Comparison of ENCODE assay signal across 27 mouse cellular contexts in the genomic region with DNA sequence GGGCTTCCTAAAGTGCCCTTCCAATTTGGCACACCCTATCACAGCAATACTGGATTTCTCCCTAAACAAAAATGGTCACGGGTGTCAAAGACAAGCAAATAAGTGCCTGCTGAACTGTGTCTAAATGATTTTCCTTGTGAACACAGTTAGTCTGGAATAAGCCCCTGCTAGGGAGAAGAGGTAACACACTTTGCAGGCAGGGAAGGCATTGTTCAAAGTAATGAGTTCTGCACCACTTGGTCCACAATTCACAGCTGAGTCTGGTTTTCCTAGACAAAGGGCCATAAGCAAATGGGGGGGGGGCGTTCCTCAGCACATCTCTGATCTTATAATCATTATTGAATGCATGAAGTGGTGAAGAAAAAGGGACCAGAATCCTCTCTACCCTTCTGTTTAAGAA. TPM values are rescaled to one million over a fixed set of nuclear protein-coding genes. Genes with fewer than 3 reads are reported as not detected.
DNase-seq lines count a peak whose midpoint lies in the region; ATAC-seq and TF ChIP-seq lines count a peak whose summit lies in the region.
"Had no signal": no experiment of that assay in that cellular context is flagged by ENCODE, and none has a peak within 500 bp of the region (broad histone marks: within the 10 kb centered on the region; RNA-seq: fewer than 3 reads in every experiment).

No protein-coding gene starts in this region.

- peaks cover 41% of the 10 kb centered on the region for H3K4me1 ChIP-seq in forebrain, embryonic 12.5 days
- peaks cover 23% of the 10 kb centered on the region for H3K4me1 ChIP-seq in forebrain, embryonic 15.5 days
- H3K4me1 ChIP-seq in midbrain, embryonic 11.5 days (ENCODE audit: control insufficient read depth, insufficient read depth, low read length) = peaks cover 19% of the 10 kb centered on the region
- H3K4me1 ChIP-seq in midbrain, embryonic 16.5 days (ENCODE audit: control insufficient read depth, insufficient read depth, low read length) = peaks cover 18% of the 10 kb centered on the region
- H3K4me1 ChIP-seq in hindbrain, embryonic 13.5 days (replicated peaks) = peaks cover 30% of the 10 kb centered on the region
- peaks cover 22% of the 10 kb centered on the region for H3K4me1 ChIP-seq in midbrain, embryonic 14.5 days (ENCODE audit: control insufficient read depth, insufficient read depth, low read length)
- peaks cover 6% of the 10 kb centered on the region for H3K4me1 ChIP-seq in liver, postnatal 0 days (ENCODE audit: insufficient read depth)

- H3K36me3 ChIP-seq in forebrain, embryonic 12.5 days (replicated peaks) = no peaks in the 10 kb centered on the region
- no peaks in the 10 kb centered on the region for H3K36me3 ChIP-seq in forebrain, embryonic 15.5 days
- H3K36me3 ChIP-seq in midbrain, embryonic 11.5 days (ENCODE audit: control insufficient read depth, insufficient read depth, low read length) = no peaks in the 10 kb centered on the region
- H3K36me3 ChIP-seq in midbrain, embryonic 16.5 days (ENCODE audit: control insufficient read depth, insufficient read depth, low read length) = no peaks in the 10 kb centered on the region
- H3K36me3 ChIP-seq in hindbrain, embryonic 13.5 days = 0 out of 2 replicates have a peak, but pooled peaks cover 2% of the 10 kb centered on the region
- no peaks in the 10 kb centered on the region for H3K36me3 ChIP-seq in midbrain, embryonic 14.5 days (ENCODE audit: control insufficient read depth, insufficient read depth, low read length)
- H3K36me3 ChIP-seq in liver, postnatal 0 days (replicated peaks; ENCODE audit: insufficient read depth, low read length) = no peaks in the 10 kb centered on the region
- H3K36me3 ChIP-seq: embryonic facial prominence, embryonic 15.5 days; G1E; heart, embryonic 10.5 days had no signal

- no peaks in the 10 kb centered on the region for H3K27me3 ChIP-seq in forebrain, embryonic 12.5 days
- no peaks in the 10 kb centered on the region for H3K27me3 ChIP-seq in forebrain, embryonic 15.5 days
- no peaks in the 10 kb centered on the region for H3K27me3 ChIP-seq in midbrain, embryonic 11.5 days (ENCODE audit: control insufficient read depth, insufficient read depth, low read length)
- no peaks in the 10 kb centered on the region for H3K27me3 ChIP-seq in midbrain, embryonic 16.5 days (ENCODE audit: control insufficient read depth, insufficient read depth, low read depth, low read length)
- H3K27me3 ChIP-seq in hindbrain, embryonic 13.5 days = no peaks in the 10 kb centered on the region
- no peaks in the 10 kb centered on the region for H3K27me3 ChIP-seq in midbrain, embryonic 14.5 days (ENCODE audit: control insufficient read depth, insufficient read depth, low read length)
- peaks cover 9% of the 10 kb centered on the region for H3K27me3 ChIP-seq in liver, postnatal 0 days (ENCODE audit: insufficient read depth, low read length)
- H3K27me3 ChIP-seq: CH12.LX; embryonic facial prominence, embryonic 15.5 days; Patski had no signal

- DNase-seq in midbrain, embryonic 11.5 days (ENCODE audit: low spot score, missing footprints) = peak; percentile 82
- DNase-seq in midbrain, embryonic 14.5 days = no peak
- DNase-seq in spleen, postnatal 4 days (ENCODE audit: low spot score in 2 of 2) = no peak
- DNase-seq in liver, postnatal 0 days = no peak
- DNase-seq: adrenal gland, postnatal 36 days; B cell, adult 2 months; cerebellum, adult 18-20 months; cerebellum, postnatal 14 days; gastrocnemius, adult 2 months; heart, postnatal 4 days; kidney, adult 2 months; kidney, postnatal 36 days; layer of hippocampus, postnatal 36 days; lung, postnatal 10 days; right cerebral cortex, postnatal 25 days; spleen, adult 18-20 months; thymus, postnatal 14 days had no signal

- H3K4me3 ChIP-seq in forebrain, embryonic 12.5 days (replicated peaks) = no peak overlapping the region
- H3K4me3 ChIP-seq in forebrain, embryonic 15.5 days = no peak overlapping the region
- H3K4me3 ChIP-seq in midbrain, embryonic 11.5 days (ENCODE audit: low read depth, low read length) = no peak overlapping the region
- no peak overlapping the region for H3K4me3 ChIP-seq in midbrain, embryonic 16.5 days (ENCODE audit: low read depth, low read length)
- H3K4me3 ChIP-seq in hindbrain, embryonic 13.5 days = no peak overlapping the region
- H3K4me3 ChIP-seq in midbrain, embryonic 14.5 days (replicated peaks; ENCODE audit: low read depth, low read length) = no peak overlapping the region
- no peak overlapping the region for H3K4me3 ChIP-seq in liver, postnatal 0 days (ENCODE audit: low read depth, low read length)
- H3K4me3 ChIP-seq: embryonic facial prominence, embryonic 15.5 days; gastrocnemius, adult 2 months; heart, embryonic 10.5 days had no signal

- H3K9me3 ChIP-seq in forebrain, embryonic 12.5 days = no peaks in the 10 kb centered on the region
- H3K9me3 ChIP-seq in forebrain, embryonic 15.5 days = no peaks in the 10 kb centered on the region
- no peaks in the 10 kb centered on the region for H3K9me3 ChIP-seq in midbrain, embryonic 11.5 days (ENCODE audit: control insufficient read depth, low read length)
- H3K9me3 ChIP-seq in midbrain, embryonic 16.5 days (replicated peaks; ENCODE audit: control insufficient read depth, low read length, poor library complexity, severe bottlenecking) = no peaks in the 10 kb centered on the region
- no peaks in the 10 kb centered on the region for H3K9me3 ChIP-seq in hindbrain, embryonic 13.5 days
- H3K9me3 ChIP-seq in midbrain, embryonic 14.5 days (ENCODE audit: control insufficient read depth, low read length) = no peaks in the 10 kb centered on the region
- H3K9me3 ChIP-seq in liver, postnatal 0 days (ENCODE audit: low read length) = no peaks in the 10 kb centered on the region
- H3K9me3 ChIP-seq: embryonic facial prominence, embryonic 15.5 days; G1E; heart, embryonic 10.5 days had no signal

- no peak for TF ChIP-seq EP300 in liver, postnatal 0 days (IDR thresholded peaks at IDR 0.05; ENCODE audit: low read depth)

- peak overlapping the region; percentile 61 for H3K27ac ChIP-seq in forebrain, embryonic 12.5 days
- H3K27ac ChIP-seq in forebrain, embryonic 15.5 days (replicated peaks) = no peak overlapping the region
- H3K27ac ChIP-seq in midbrain, embryonic 11.5 days (ENCODE audit: low read depth, low read length) = no peak overlapping the region
- H3K27ac ChIP-seq in midbrain, embryonic 16.5 days (ENCODE audit: low read length) = no peak overlapping the region
- H3K27ac ChIP-seq in hindbrain, embryonic 13.5 days = peak overlapping the region; percentile 67
- H3K27ac ChIP-seq in midbrain, embryonic 14.5 days (replicated peaks; ENCODE audit: low read depth, low read length) = no peak overlapping the region
- H3K27ac ChIP-seq in liver, postnatal 0 days (ENCODE audit: low read depth) = no peak overlapping the region
- H3K27ac ChIP-seq: embryonic facial prominence, embryonic 15.5 days; gastrocnemius, adult 2 months; heart, embryonic 10.5 days had no signal

- 13% methylated on average over 2 of the region's 2 CpGs for WGBS in forebrain, embryonic 12.5 days
- WGBS in forebrain, embryonic 15.5 days = 7% methylated on average over 2 of the region's 2 CpGs
- 13% methylated on average over 2 of the region's 2 CpGs for WGBS in midbrain, embryonic 11.5 days
- 16% methylated on average over 2 of the region's 2 CpGs for WGBS in midbrain, embryonic 16.5 days
- 9% methylated on average over 2 of the region's 2 CpGs for WGBS in hindbrain, embryonic 13.5 days
- 7% methylated on average over 2 of the region's 2 CpGs for WGBS in midbrain, embryonic 14.5 days
- WGBS in liver, postnatal 0 days (ENCODE audit: insufficient replicate concordance) = 65% methylated on average over 2 of the region's 2 CpGs

- no peak for TF ChIP-seq CTCF in liver, postnatal 0 days (IDR thresholded peaks at IDR 0.05; ENCODE audit: low read depth)

- H3K9ac ChIP-seq in forebrain, embryonic 12.5 days = no peak overlapping the region
- H3K9ac ChIP-seq in forebrain, embryonic 15.5 days (replicated peaks) = no peak overlapping the region
- no peak overlapping the region for H3K9ac ChIP-seq in midbrain, embryonic 11.5 days (ENCODE audit: low read length)
- no peak overlapping the region for H3K9ac ChIP-seq in midbrain, embryonic 16.5 days (ENCODE audit: low read depth, low read length)
- H3K9ac ChIP-seq in hindbrain, embryonic 13.5 days = no peak overlapping the region
- H3K9ac ChIP-seq in midbrain, embryonic 14.5 days (replicated peaks; ENCODE audit: low read length) = no peak overlapping the region
- H3K9ac ChIP-seq in liver, postnatal 0 days (replicated peaks) = no peak overlapping the region
- H3K9ac ChIP-seq: embryonic facial prominence, embryonic 15.5 days had no signal

- no peak for ATAC-seq in forebrain, embryonic 12.5 days (ENCODE audit: low FRiP score)
- ATAC-seq in forebrain, embryonic 15.5 days (replicated peaks) = no peak
- ATAC-seq in midbrain, embryonic 11.5 days (ENCODE audit: low FRiP score) = no peak; the same call in 1 of the 2 replicates
- no peak for ATAC-seq in midbrain, embryonic 16.5 days
- ATAC-seq in hindbrain, embryonic 13.5 days (ENCODE audit: low FRiP score) = no peak
- no peak for ATAC-seq in midbrain, embryonic 14.5 days (ENCODE audit: low FRiP score, low TSS enrichment)
- no peak for ATAC-seq in liver, postnatal 0 days
- ATAC-seq: Patski had no signal

- no peak overlapping the region for H3K4me2 ChIP-seq in forebrain, embryonic 12.5 days
- H3K4me2 ChIP-seq in forebrain, embryonic 15.5 days (replicated peaks) = no peak overlapping the region
- peak overlapping the region; percentile 77 for H3K4me2 ChIP-seq in midbrain, embryonic 11.5 days
- no peak overlapping the region for H3K4me2 ChIP-seq in midbrain, embryonic 16.5 days (ENCODE audit: low read length)
- H3K4me2 ChIP-seq in hindbrain, embryonic 13.5 days = no peak overlapping the region
- H3K4me2 ChIP-seq in midbrain, embryonic 14.5 days (ENCODE audit: low read length) = peak overlapping the region; percentile 11
- no peak overlapping the region for H3K4me2 ChIP-seq in liver, postnatal 0 days (ENCODE audit: low read depth, low read length)
- H3K4me2 ChIP-seq: embryonic facial prominence, embryonic 15.5 days had no signal

RNA-seq across cellular contexts. Expression of gene Plch1, which starts 3.5 kb away (rescaled TPM):
- polyA plus RNA-seq in forebrain, embryonic 12.5 days (2016; fragmentation: Nextera tagmentation; extraction: Ambion mirVana) = 25.0 and 26.0 TPM in 2 replicates
- polyA plus RNA-seq in forebrain, embryonic 15.5 days (2015; fragmentation: Nextera tagmentation; extraction: Ambion mirVana) = 6.1 and 6.4 TPM in 2 replicates
- 38.7 and 43.6 TPM in 2 replicates for polyA plus RNA-seq in midbrain, embryonic 11.5 days (2014; fragmentation: Nextera tagmentation; extraction: Ambion mirVana)
- polyA plus RNA-seq in midbrain, embryonic 16.5 days (2015; fragmentation: Nextera tagmentation; extraction: Ambion mirVana) = 11.8 and 11.9 TPM in 2 replicates
- 11.1 and 12.2 TPM in 2 replicates for polyA plus RNA-seq in hindbrain, embryonic 13.5 days (2015; fragmentation: Nextera tagmentation; extraction: Ambion mirVana)
- 13.9 and 23.3 TPM in 2 replicates for polyA plus RNA-seq in midbrain, embryonic 14.5 days (2014; fragmentation: Nextera tagmentation; extraction: Ambion mirVana)
- 0.04 and 0.05 TPM in 2 replicates for polyA plus RNA-seq in liver, postnatal 0 days (2015; fragmentation: Nextera tagmentation; extraction: Ambion mirVana)
- polyA plus RNA-seq: G1E; liver, adult 2 months had no signal

RNA-seq across cellular contexts. Expression of gene E130311K13Rik, which starts 33.5 kb away (rescaled TPM):
- polyA plus RNA-seq in forebrain, embryonic 12.5 days (2016; fragmentation: Nextera tagmentation; extraction: Ambion mirVana) = 2.9 and 3.0 TPM in 2 replicates
- 6.6 TPM in 2 replicates for polyA plus RNA-seq in forebrain, embryonic 15.5 days (2015; fragmentation: Nextera tagmentation; extraction: Ambion mirVana)
- 2.3 and 3.4 TPM in 2 replicates for polyA plus RNA-seq in midbrain, embryonic 11.5 days (2014; fragmentation: Nextera tagmentation; extraction: Ambion mirVana)
- polyA plus RNA-seq in midbrain, embryonic 16.5 days (2015; fragmentation: Nextera tagmentation; extraction: Ambion mirVana) = 7.7 and 8.3 TPM in 2 replicates
- polyA plus RNA-seq in hindbrain, embryonic 13.5 days (2015; fragmentation: Nextera tagmentation; extraction: Ambion mirVana) = 5.3 and 6.4 TPM in 2 replicates
- 5.6 TPM in 2 replicates for polyA plus RNA-seq in midbrain, embryonic 14.5 days (2014; fragmentation: Nextera tagmentation; extraction: Ambion mirVana)
- polyA plus RNA-seq in liver, postnatal 0 days (2015; fragmentation: Nextera tagmentation; extraction: Ambion mirVana) = 3.2 TPM in 2 replicates

Comparison
In these comparisons a context has a peak if more than half of its experiments do, and no peak if none do; other contexts are left out.
1. H3K27ac ChIP-seq: peak in forebrain, embryonic 12.5 days (single experiment) and hindbrain, embryonic 13.5 days (single experiment); none in forebrain, embryonic 15.5 days (single experiment), midbrain, embryonic 11.5 days (single experiment), midbrain, embryonic 16.5 days (single experiment), midbrain, embryonic 14.5 days (single experiment) and liver, postnatal 0 days (single experiment).
2. H3K4me2 ChIP-seq: peak in midbrain, embryonic 11.5 days (single experiment) and midbrain, embryonic 14.5 days (single experiment); none in forebrain, embryonic 12.5 days (single experiment), forebrain, embryonic 15.5 days (single experiment), midbrain, embryonic 16.5 days (single experiment), hindbrain, embryonic 13.5 days (single experiment) and liver, postnatal 0 days (single experiment).